Mouse (Mus musculus) testis, postnatal 14 days (tissue): ENCODE measurements around the gene Atp6ap1.

Experiments
- DNase-seq: peaks from one replicate; pipeline ENCODE4 v3.0.0; 2021; ENCODE audit warnings: low spot score

The Atp6ap1 gene

GRCm38 (mm10) chrX:74304867-74305700 is 8.2 kb downstream of the Atp6ap1 start, which contains the start of gene Gdi1:
Gene Gdi1, plus strand, starts transcription at chrX:74304998.
- DNase-seq, result peak; percentile 63

- DNase-seq, result peak; percentile 86
Measured at GRCm38 (mm10) chrX:74312540-74313464, 15.9 kb downstream of the Atp6ap1 start, which contains the start of gene Fam50a. Gene Fam50a, plus strand, starts transcription at chrX:74313033.

DNA sequence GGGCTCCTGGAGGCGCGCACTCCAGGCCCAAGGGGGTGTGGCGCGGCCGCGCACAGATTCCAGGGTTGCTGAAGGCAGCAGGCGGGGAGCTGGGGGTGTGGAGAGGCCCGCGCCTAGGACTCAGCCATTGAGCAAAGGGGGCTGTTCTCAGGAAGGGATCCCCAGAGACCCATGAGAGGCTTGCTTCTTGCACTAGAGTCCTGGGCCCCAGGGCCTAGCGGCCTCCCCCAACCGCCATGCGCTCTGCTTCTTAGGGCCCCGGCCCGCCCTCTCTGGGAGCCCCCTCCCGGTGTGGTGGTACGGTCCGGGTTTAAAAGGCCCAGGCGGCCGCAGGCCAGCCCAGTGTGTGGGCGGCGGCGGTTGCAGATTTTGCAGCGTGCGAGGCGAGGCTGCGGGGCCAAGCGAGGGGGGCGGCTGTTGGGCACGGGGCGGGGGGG is 31.8 kb downstream of the Atp6ap1 start, which contains the start of gene Plxna3:
Gene Plxna3 (plus strand): TSS at position 342 of the 437 bp plus-strand sequence.
- DNase-seq, result peak; percentile 64

DNA sequence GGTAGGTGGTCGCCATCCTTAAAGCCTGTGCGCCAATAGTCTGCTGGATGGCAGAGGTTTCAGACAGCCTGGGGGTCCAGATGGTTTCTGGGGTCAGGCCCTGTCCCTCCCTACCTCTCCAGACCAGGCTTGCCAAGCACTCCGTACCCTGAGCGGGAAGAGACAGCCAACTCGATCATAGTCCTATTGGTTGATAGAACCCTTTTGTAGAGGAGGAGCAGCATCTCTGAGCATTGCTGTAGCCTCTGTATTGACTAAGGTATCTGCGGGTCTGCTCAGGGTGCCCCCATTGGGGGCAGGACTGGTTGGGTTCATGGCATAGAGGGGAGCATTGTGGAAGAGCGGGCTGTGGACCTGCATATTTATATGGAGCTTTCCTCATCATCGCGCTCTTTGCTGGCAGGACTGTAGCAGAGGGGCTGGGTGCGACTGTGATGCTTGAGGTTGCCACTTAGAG is 32.3 kb downstream of the Atp6ap1 start:
- DNase-seq, result no peak

DNA sequence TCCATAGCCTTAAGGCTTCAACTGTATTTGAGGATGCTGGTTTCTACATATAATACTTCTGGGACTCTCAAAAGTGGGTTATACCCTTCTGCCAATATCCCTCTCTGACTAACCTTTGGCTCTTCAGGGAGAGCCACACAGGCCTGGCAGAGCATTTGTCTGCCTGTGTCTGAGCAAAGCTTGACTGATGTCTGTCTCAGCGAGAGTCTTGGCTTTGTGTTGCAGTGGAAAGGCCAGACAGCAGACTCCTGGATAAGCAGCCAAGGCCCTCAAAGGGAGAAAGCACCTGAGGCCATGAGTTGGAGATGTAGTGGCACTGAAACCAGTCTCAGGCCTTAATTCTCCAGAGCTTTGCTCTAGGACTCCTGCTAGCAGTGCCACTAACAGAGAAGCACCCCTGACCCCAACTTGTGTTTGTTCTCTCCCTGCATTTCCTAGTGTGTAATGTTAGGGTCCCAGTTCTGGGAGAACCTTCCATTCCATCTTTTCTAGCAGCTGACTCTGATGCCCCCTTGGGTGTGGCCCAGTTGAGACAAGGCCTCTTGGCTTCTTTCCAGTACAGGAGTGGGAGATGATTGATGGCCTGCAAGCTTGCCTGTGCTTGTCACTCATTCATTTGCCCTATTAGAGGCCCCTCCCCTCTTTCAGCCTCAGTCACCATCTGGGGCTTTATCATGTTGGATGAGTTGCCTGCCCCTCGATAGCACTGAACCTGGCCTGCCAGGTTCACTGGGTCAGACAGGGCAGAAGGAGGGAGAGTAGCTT is 33.5 kb downstream of the Atp6ap1 start:
- no peak for DNase-seq

- no peak for DNase-seq
Measured at GRCm38 (mm10) chrX:74352645-74353466, 56.0 kb downstream of the Atp6ap1 start.

DNA sequence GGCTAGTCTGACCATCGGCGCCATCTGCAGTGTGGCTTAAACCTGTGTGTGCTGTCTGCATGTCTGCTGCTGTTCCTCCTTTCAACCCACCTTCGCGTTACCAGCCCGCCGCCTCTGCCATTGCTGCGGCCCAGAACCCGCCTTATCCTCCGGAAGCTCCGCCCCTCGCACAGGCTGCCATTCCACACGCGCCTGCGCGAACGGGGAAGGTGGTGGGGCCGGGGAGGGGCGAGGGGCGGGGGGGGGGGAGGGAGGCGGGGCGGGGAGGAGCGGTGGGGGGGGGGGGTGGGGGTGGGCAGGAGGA is 56.5 kb downstream of the Atp6ap1 start, which contains the start of gene Lage3:
Gene Lage3 (minus strand): TSS at position 152 of the 304 bp plus-strand sequence.
- DNase-seq, result peak; percentile 79
